Mouse (Mus musculus) embryo, embryonic 10 days (tissue): ENCODE data around the gene Palm3.
"Not testable (repeated sequence)": the region's sequence is repeated elsewhere in the genome, so short reads cannot be mapped to it uniquely, and the experiment has no call there.

Experiments
- DNase-seq: peaks from one replicate; pipeline ENCODE4 v3.0.0-alpha.2; 2015; ENCODE audit warnings: low spot score

Gene Palm3

DNA sequence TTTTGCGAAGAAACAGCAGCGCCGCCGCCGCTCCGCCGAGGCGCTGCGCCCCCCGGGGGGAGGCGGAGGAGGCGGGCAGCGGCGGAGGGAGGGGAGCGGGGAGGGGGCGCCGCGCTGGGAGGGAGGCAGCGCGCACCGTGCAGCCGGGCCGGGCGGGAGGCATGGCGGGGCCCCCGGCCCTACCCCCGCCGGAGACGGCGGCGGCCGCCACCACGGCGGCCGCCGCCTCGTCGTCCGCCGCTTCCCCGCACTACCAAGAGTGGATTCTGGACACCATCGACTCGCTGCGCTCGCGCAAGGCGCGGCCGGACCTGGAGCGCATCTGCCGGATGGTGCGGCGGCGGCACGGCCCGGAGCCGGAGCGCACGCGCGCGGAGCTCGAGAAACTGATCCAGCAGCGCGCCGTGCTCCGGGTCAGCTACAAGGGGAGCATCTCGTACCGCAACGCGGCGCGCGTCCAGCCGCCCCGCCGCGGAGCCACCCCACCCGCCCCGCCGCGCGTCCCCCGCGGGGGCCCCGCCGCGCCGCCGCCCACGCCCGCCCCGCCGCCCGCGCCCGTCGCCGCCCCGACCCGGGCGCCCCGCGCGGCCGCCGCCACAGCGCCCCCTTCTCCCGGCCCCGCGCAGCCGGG is 23.6 kb upstream of the Palm3 start, which contains the start of gene Samd1:
Samd1 (plus strand) TSS at position 162 of the 631 bp plus-strand sequence.
- DNase-seq: peak; percentile 71

DNA sequence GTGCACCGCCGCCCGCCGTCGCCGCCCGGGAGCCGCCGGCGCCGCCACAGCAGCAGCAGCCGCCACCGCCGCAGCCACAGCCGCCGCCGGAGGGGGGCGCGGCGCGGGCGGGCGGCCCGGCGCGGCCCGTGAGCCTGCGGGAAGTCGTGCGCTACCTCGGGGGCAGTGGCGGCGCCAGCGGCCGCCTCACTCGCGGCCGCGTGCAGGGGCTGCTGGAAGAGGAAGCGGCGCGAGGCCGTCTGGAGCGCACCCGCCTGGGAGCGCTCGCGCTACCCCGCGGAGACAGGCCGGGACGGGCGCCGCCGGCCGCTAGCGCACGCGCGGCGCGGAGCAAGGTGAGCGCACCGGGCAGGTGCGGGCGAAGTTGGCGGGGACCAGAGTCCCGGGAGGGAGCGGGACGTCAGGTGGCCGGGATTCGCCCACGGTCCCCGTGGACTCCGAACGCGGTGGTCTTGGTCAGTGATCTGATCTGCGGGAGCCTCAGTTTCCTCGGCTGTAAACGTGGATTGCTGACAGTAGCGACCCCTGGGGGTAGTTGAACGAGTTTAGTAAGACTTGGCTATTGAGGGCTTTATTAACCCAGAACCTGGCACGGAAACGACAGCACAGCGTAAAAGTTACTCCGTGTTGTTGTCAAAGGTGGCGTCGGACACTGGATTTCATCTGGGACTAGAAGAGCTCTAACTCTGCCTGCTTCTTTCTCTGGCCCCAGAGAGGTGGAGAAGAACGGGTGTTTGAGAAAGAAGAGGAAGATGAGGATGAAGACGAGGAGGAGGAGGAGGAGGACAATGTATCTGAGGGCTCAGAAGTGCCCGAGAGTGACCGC is 22.8 kb upstream of the Palm3 start:
- DNase-seq: peak; percentile 87

DNA sequence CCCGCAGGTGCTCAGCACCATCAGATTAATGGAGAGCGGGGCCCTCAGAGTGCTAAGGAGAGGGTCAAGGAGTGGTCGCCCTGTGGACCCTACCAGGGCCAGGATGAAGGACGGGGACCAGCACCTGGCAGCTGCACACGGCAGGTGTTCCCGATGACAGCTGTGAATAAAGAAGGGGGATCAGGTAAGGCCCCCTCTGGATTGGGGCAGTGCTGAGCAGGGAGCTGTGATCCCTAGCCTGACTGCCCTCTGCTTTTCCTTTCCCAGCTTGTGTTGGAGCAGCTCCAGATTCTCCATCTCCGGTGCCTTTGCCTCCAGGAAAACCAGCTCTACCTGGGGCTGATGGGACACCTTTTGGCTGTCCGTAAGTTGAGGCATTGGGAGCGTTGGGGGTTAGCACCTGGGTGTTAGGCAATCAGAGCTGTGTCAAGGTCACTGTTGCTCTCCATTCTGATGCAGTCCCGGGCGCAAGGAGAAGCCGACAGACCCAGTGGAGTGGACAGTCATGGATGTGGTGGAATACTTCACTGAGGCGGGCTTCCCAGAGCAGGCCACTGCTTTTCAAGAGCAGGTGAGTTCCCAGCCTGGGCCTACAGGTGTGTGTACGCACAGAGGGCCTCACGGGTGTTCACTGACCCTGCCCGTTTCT is 22.1 kb upstream of the Palm3 start:
- DNase-seq: no peak

DNA sequence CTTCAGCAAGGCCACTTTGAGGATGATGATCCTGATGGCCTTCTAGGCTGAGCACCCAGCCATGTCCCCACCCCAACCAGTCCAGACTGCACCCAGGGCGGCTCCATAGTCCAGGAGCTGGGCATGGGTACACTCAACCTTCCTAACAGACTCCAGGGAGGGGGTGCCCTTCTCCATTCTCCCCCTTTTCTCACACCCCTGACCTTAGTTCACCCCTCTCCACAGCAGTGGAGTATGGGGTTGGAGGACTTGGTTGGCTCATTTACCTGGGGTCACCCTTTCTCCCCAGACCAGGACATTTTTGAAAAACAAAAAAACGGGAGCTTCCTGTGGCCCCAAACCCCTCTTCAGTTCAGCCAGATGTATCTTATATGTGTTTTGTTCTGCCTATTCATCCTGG is 21.4 kb upstream of the Palm3 start:
- DNase-seq: no peak

DNA sequence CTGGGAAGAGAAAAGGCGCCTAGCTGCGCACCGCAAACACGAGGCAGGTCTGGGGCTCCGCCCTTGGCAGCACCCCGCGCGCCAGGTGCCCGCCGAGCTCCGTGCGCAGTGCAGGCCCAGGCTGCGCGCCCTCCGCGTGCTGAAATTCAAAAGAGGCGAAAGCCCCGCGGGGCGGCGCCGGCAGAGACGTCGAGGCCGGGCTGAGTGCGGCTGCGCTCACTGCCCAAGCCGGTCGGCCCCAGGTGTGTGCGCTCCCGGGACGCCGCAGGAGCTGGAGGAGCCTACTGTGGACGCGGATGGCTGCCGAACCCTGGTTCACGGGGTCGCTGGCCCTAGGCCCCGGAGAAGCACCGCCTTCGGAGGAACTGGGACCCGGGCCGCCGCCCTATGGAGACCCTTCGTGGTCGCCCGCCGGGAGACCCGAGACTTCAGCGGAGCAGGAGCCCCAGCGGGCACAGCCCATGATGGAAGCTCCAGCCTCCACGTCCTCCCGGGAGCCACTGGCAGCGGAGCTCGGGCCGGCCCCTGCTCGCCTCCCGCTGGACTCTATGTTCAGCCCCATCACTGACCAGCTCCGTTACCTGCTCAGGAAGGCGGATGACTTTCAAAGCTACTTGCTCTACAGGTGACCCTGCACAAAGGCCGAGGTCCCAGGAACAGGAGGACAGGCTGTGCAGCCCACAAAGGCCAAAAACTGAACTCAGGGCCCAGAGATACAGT is 19.8 kb upstream of the Palm3 start, which contains the start of gene 1700067K01Rik:
1700067K01Rik (plus strand) TSS at position 222 of the 720 bp plus-strand sequence.
- DNase-seq: no peak

DNA sequence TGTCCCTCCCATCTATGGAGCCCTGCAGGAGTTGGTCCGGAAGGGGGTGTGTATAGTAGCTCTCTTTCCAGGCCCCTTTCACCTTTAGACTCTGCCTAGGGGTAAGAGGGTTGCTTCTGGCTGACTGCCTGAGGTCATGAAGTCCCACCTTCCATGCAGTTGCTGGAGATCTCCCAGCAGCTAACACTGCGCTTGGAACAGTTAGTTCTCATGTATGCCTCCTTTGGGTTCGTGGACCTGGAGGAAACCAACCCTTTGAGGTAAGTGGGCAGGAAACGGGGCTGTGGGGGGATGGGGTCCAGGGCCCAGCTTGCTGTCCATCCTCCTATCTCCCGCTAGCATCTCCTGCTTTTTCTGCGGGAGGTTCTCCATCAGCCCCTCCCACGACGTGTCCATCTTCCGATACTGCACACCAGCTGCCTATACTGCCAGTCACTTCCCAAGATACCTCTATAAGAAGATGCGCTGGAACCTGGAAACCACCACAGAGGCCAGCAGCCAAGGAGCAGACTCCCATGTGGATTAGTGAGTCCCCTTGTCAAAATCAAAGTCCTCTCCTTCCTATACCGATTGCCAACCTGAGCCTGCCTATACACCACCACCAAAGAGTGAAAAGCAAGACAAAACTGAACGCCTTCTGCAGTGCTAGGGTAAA is 18.2 kb upstream of the Palm3 start:
- DNase-seq: no peak

DNA sequence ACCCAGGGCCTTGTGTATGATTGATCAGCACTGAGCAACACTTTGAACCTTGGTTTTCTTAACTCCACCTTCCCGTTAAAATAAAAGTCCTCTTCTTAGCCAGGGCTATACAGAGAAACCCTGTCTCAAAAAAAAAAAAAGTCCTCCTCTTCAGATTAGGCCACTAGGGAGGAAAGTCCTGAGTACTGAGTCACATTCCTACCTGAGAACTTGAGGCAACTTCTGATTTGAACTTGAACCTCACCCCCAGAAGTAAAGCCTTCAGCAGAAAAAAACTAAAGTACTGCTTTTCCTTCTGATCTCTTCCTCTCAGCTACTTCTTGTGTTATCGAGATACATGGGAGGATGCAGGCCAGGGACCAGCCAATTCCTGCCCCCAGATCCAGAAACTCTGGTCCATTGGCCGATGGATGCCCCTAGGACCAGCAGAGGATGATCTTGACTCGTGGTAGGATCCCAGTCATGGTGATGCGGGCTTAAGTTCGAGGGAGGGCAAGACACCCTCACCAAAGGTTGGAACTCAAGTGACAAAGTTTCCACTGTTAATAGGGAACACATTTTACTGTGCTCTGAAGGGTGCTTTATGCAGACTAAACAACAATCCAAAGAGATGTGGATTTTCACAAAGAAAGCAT is 17.5 kb upstream of the Palm3 start:
- no peak for DNase-seq

DNA sequence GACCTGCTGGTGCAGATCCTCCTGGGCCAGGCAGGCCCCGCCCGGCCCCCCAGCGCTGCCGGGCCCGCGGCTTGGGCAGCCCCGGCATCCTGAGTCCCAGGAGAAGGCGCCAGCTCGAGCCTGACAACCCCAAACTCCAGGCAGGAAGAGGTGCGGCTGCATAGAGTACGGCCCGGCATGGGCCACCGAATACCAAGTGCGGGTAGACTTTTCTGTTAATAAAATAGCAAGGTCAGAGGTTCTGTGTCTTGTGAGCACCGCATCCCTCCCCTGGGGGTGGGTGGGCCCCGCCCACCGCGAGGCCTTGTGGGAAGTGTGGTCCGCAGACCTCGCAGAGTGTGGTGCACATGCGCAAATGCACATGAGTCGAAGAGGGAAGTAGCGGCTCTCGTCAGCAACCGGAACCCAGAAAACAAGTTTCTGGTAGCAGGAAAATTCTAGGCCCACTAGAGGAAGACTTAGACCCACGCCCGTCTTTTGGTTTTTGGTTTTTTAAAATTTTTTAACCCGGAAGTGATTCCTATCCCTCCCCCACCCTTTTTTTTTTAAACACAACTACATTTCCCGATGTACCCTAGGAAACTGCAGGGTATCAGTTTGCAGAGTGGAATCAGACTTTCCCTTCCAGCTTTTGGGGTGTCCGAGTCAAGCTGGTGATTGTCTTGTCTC is 16.6 kb upstream of the Palm3 start:
- peak; percentile 94 for DNase-seq

DNA sequence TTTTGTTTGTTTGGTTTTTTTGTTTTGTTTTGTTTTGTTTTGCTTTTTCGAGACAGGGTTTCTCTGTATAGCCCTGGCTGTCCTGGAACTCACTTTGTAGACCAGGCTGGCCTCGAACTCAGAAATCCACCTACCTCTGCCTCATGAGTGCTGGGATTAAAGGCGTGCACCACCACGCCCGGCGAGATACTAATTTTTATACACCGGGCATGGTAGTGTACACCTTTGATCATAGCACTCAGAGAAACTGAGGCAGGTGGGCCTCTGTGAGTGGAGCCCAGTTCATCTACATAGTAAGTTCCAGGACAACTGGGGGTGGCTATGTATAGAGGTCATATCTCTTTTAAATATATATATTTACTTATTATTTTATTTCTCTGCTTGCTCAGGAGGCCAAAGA is 15.8 kb upstream of the Palm3 start:
- not testable (repeated sequence) for DNase-seq

DNA sequence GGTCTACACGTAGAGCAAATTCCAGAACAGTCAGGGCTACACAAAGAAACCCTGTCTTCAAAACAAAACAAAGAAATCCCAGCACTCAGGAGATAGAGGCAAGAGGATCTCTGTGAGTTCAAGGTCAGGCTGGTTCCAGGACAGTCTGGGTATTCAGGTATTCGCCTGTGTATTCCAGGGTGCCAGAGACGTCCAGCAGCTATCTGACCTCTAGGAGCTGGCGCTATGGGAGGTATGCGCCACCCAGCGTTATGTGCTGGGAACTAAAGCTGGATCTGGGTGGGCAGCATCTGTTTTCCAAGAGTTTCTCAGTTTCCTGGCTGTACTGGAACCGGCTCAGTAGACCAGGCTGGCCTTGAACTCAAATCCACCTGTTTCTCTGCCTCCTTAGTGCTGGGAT is 12.9 kb upstream of the Palm3 start:
- peak; percentile 73 for DNase-seq

DNA sequence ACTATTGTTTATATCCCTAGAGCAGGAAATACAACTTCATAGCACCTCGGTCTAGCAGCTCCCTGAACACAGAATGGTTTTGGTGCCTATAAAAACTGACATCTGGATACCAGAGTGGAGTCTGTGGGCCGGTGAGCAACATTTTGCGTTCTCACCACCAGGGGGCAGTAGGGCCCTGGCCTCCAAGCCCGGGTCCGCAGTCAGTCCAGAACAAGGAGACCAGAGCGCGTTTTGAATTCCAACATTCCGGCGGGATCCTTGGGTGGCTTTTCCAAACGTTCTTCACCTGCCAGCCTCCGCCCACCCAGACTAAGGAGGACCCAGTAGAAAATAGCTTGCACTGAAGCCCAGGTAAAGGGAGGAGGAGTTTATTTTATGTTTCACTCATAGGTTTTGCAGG is 11.4 kb upstream of the Palm3 start:
- DNase-seq: peak; percentile 92

DNA sequence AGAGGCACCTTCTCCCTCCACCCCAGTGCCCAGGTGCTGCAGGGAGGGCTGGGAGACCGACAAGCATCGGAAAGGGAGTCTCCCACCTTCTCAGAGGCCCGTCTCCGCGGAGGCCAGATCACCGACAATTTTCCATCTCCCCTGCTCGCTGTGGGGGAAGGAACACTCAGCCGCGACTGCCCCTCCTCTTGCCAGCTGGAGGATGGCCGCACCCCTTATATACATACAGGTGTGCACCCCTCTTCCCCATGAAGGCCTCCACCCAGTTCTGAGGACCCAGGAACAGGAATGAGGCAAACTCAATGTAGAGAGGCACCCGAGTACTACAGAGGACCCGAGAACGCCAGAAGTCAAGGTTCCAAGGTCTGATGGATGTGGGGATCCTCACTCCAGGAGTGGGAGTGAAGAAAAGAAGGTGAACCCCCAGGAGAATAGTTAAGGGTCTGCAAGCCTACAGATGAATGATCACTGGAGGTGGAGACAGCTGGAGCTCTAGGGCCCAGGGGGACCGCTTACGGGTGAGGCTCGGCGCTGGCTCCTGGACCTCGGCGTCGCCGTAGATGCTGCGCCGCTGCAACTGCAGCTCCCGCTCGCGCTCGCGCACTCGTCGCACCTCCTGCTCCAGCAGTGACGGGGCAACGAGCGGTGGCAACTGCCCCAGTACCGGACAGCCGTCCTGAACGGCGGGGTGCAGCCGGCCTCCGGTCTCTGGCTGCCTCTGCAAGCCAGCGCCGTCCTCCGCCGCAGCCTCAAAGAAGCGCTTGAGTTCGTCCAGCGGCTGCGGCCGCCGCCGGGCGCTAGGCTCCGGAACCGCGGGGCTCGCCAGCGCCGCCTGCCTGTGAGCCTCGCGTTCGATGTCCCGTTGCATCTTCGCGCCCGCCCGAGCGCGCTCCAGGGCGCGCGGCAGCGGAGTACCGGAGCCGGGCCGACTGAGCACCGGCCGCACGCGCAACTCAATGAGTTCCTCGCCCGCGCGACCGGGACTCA is 10.4 kb upstream of the Palm3 start:
- peak; percentile 77 for DNase-seq

DNA sequence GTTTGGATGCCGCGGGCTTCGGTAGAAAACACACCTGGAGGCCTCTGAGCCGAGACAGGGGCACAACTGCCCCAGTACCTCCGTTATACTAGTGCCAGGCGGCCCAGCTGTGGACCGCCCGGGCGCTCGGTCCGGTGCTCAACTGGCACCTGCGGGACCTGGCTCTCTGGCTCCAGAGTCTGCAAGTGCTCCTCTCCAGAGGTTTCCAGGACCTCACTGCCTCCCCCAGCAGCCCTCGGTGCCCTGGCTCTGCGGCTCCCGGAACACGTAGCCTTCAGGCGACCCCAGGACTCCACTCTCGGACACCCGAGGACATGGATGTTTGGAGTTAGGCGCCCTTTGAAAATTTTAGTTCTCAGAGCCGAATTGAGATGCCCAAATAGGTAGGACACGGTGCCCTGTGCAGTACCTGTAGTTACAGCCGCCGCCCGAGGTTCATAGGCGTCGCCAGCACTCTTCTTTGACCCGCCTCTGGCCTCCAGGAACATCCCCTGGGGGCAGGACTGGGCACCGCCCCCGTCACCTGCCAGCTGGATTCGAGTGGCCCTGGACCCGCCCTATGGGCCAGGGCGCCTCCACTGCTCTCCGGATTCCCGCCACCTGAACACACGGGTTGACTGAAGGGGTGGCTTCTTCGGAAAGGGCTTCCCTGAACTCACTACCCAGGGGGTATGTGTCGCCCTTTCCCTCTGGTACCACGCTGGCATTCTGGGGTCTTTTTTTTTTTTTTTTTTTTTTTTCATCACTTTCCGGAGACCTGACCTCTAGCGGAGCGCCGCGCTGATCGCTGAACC is 9.4 kb upstream of the Palm3 start, which contains the start of gene 2210011C24Rik:
2210011C24Rik (minus strand) TSS at position 467 of the 794 bp plus-strand sequence.
- DNase-seq: no peak

DNA sequence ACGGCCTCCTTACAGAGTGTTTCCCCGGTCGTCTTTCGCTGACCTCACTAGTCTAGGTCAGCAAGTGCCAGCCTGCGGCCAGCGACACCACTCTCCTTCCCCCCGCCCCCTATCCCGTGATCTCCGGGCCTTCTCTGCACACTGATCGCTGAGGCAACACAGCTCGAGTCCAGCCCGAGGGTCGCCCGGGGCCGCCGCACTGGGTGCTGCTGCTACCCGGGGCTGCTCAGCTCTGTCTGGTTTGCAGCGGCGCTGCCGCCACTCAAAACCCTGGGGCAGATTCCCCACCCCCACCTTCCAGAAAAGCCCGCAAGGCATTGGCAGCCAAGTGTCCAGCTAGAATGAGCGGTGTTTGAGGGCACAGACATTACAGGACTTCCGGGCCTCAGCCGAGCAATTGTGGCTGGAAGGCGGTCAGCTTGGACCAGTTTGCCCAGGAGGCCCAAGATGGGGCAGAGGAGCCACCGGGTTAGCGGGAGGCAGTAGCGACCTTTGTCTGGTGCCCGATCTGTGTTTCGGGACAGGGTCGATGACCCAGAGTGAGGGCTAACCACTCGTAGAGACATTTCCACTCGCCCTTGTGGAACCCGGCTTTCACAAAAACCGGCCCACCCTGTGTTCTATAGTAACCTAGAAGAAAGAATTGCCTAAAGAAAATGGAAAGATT is 8.6 kb upstream of the Palm3 start:
- peak; percentile 80 for DNase-seq

DNA sequence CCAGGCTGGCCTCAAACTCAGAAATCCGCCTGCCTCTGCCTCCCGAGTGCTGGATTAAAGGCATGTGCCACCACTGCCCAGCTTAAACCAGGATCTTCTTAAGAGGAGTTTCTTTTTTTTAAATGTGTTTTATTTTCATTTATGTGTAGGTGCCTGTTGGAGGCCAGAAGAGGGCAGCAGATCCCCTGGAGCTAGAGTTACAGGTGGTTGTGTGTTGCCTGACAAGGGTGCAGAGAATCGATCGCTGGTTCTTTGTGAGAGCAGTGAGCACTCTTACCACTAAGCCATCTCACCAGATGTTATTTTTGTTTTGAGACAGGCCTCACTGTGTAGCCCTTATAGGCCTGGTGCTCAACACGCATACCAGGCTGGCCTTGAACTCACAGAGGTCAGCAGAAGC is 5.4 kb upstream of the Palm3 start:
- DNase-seq: no peak

DNA sequence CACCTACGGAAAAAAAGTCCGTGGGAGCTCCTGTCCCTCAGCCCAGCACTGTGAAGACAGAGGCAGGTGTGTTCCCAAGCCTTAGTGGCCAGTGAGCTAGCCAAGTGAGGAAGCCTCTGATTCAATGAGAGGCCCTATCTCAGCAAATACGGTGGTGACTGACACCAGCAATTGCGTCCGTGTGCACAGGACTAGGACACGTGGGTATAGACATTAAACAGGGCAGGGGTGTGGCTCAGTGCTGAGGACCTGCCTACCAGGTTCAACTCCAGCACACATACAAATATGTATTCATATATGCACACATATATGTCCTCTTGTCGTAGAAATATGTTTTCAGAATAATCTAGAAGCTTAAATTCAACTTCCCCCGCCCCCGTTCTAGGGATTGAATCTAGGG is 1.5 kb upstream of the Palm3 start:
- no peak for DNase-seq

DNA sequence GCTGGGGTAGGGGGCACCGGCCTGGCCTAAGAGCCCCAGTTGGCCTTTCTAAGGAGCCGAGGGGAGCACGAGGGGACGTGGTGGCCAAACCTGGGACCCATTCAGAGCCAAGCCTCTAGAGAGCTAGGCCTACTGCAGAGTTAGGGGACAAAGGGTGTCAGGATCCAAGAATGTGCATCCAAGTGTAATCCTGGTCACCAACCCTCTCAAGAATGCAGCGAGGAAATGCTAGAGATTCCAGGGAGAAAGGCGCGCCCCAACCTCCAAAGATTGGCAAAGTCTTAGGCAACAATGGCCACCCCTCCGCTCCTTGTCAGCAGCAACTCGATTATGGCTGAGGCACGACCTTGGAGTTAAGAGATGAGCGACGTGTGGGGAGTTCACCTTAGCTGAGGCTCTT is 298 bp downstream of the Palm3 start:
- no peak for DNase-seq

DNA sequence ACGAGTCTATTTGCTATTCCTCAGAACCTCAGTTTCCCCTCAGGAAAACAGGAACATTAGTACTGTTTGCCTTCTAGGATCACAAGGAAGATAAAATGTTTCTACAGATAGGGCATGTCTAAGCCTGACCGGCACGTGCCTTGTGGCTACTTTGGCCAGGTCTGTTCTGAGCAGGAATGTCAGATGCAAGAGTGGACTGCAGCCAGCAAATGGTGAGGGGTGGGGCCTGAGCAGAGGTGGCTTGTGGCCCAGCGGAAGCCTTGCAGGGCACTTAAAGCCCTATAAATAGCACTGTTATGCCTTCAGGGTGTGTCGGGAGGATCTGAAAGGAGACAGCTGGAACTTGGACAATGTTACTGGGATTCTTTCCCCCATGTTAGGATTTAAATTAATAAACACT is 1.8 kb downstream of the Palm3 start:
- no peak for DNase-seq
